Mouse (Mus musculus) intestine, postnatal 0 days (tissue): ENCODE measurements around the gene Cux1. TPM values are rescaled to one million over a fixed set of nuclear protein-coding genes. Genes with fewer than 3 reads are reported as not detected.
A peak's percentile ranks its signal among the peaks of the same experiment; 100 is the strongest.
"Not testable (repeated sequence)": the region's sequence is repeated elsewhere in the genome, so short reads cannot be mapped to it uniquely, and the experiment has no call there.

Experiments used
- ATAC-seq: fragments of 200-750 bp; cut with Nextera tagmentation; 2 replicates; pipeline ENCODE4 v1.8.0; 2017; ENCODE audit warnings: mild to moderate bottlenecking, moderate TSS enrichment, moderate library complexity
- H3K27ac ChIP-seq: fragments of 300-500 bp; sonication (generic); 2 replicates; pipeline ENCODE4 v1.5.1; 2014; ENCODE audit warnings: mild to moderate bottlenecking, low read depth, low read length, moderate library complexity
- H3K27me3 ChIP-seq: fragments of 300-500 bp; sonication (generic); replicated peaks from 2 replicates; pipeline ENCODE4 v1.6.1; 2014; ENCODE audit warnings: low read length, mixed read lengths; ENCODE audit not compliant: control insufficient read depth, insufficient read depth
- H3K36me3 ChIP-seq: fragments of 300-500 bp; sonication (generic); 2 replicates; pipeline ENCODE4 v1.6.1; 2014; ENCODE audit warnings: mild to moderate bottlenecking, moderate library complexity; ENCODE audit not compliant: control insufficient read depth, insufficient read depth
- H3K4me1 ChIP-seq: fragments of 300-500 bp; sonication (generic); replicated peaks from 2 replicates; pipeline ENCODE4 v1.6.1; 2014; ENCODE audit warnings: antibody characterized with exemption, low read length, mixed read lengths; ENCODE audit not compliant: control insufficient read depth, insufficient read depth
- H3K4me2 ChIP-seq: fragments of 300-500 bp; sonication (generic); replicated peaks from 2 replicates; pipeline ENCODE4 v1.6.1; 2014; ENCODE audit warnings: low read depth, mild to moderate bottlenecking, moderate library complexity
- H3K4me3 ChIP-seq: fragments of 300-500 bp; sonication (generic); 2 replicates; pipeline ENCODE4 v1.5.1; 2014; ENCODE audit warnings: low read depth, low read length
- H3K9ac ChIP-seq: fragments of 300-500 bp; sonication (generic); 2 replicates; pipeline ENCODE4 v1.6.1; 2014; ENCODE audit warnings: mild to moderate bottlenecking, low read depth, low read length
- H3K9me3 ChIP-seq: fragments of 300-500 bp; sonication (generic); 2 replicates; pipeline ENCODE4 v1.6.1; 2016; ENCODE audit warnings: mixed run types; ENCODE audit not compliant: control insufficient read depth
- CTCF ChIP-seq: sonication (generic); IDR thresholded peaks from 2 replicates; pipeline ENCODE4 v1.5.1; 2016; ENCODE audit warnings: low read depth, mild to moderate bottlenecking, control low read depth, antibody characterized with exemption, moderate library complexity
- WGBS: fragments of 180-500 bp; shearing (Covaris S2); extraction: QIAGEN DNeasy Blood & Tissue Kit; methylation state at CpG from one replicate; pipeline ENCODE4 v1.1.7; 2014; 5-methylcytosine and 5-hydroxymethylcytosine counted together
- polyA plus RNA-seq: library from polyadenylated mRNA; unstranded; fragments of >200 nt; fragmentation: Nextera tagmentation; extraction: Ambion mirVana; gene quantifications from 2 replicates; pipeline ENCODE4 v1.2.1, GENCODE M21; 2015

Cux1 gene
- polyA plus RNA-seq, 1 experiment from 2014 or later: 29.4 TPM

DNA sequence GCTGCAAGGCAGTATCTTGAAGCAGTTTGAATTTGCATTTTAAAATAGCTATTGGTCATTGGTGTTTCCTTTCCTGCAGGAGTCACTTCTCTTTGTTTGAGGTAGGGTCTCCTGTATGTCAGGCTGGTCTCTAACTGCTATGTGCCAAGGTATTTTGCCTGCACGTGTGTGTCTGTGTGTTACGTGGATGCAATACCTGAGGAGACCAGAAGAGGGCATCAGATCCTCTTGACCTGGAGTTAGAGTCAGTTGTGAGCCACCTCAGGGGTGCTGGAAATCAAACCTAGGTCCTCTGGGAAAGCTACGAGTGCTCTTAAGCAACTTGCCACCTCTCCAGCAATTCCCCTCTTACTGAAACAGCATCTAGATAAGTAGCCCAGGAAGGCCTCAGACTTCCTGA is 352.1 kb downstream of the Cux1 start:
- Histone ChIP-seq H3K4me2 (no peak overlapping the region), H3K27ac (no peak overlapping the region), H3K36me3 (no peaks in the 10 kb centered on the region), H3K9ac (no peak overlapping the region), H3K4me1 (no peaks in the 10 kb centered on the region), H3K9me3 (no peaks in the 10 kb centered on the region), H3K27me3 (no peaks in the 10 kb centered on the region), H3K4me3 (no peak overlapping the region)
- TF ChIP-seq CTCF: peak; percentile 46
- WGBS: 88% methylated on average over 3 of the region's 3 CpGs
- no peak for ATAC-seq

DNA sequence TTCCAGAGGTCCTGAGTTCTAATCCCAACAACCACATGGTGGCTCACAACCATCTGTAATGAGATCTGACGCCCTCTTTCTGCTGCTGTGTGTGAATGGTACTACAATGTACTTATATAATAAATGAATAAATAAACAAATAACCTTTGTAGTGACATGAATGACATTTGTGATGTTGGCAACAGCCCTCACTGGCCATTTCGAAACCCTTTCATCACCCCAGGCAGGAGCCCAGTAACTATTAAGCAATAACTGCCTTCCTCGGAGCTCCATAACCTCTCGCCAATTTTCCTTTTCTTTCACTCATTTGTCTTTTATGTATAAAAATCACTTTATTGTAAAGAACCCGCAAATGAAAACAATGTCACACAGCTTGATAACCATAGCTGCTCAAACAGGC is 353.6 kb downstream of the Cux1 start:
- Histone ChIP-seq H3K4me3 (no peak overlapping the region), H3K36me3 (no peaks in the 10 kb centered on the region), H3K9ac (no peak overlapping the region), H3K4me2 (no peak overlapping the region), H3K27ac (no peak overlapping the region), H3K4me1 (no peaks in the 10 kb centered on the region), H3K9me3 (no peaks in the 10 kb centered on the region), H3K27me3 (no peaks in the 10 kb centered on the region)
- no peak for TF ChIP-seq CTCF
- 78% methylated on average over 5 of the region's 5 CpGs for WGBS
- ATAC-seq: no peak

- no peaks in the 10 kb centered on the region for H3K36me3 ChIP-seq
- ATAC-seq: no peak
- no peaks in the 10 kb centered on the region for H3K9me3 ChIP-seq
- no peaks in the 10 kb centered on the region for H3K4me1 ChIP-seq
- no peak overlapping the region for H3K4me3 ChIP-seq
- no peak overlapping the region for H3K9ac ChIP-seq
- no peaks in the 10 kb centered on the region for H3K27me3 ChIP-seq
- H3K27ac ChIP-seq: no peak overlapping the region
- no peak overlapping the region for H3K4me2 ChIP-seq
- WGBS: 86% methylated on average over 11 of the region's 11 CpGs
- no peak for TF ChIP-seq CTCF
Measured at GRCm38 (mm10) chr5:136212716-136213115, 354.6 kb downstream of the Cux1 start.

DNA sequence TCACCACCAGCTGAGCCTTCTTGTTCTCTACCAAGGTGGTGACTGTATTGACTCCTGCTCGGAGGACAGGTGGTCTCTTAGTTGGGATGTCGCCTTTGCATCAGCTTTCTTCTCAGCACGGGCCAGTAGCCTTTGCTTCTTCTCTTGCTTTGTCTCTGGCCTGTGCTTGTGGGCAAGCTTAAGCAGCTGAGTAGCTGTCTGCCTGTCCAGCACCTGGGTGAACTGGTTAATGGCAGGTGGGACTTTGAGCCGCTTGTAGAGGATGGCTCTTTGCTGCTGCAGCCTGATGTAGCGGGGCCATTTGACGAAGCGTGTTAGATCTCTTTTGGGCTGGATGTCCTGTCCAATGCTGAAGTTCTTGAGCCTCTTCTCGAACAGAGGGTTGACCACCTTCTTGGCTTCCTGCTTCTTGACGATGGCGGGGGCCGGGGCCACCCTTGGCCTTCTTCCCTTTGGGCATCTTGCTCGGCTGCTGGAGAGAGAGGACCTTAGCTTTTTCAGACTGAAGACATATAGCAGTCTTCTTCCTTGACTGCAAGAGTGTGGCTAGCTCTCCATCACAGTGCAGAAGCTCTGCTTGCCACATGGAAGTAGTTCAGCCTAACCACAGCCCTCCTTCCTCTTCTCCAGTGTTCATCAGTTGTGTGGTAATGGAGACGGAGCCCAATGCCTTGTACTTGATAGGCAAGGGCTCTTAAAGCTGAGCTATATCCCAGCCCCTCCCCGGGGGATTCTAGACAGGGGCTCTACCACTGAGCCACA is 355.8 kb downstream of the Cux1 start:
- not testable (repeated sequence) for H3K36me3 ChIP-seq, H3K4me3 ChIP-seq, H3K9me3 ChIP-seq, H3K27me3 ChIP-seq, H3K4me2 ChIP-seq, H3K4me1 ChIP-seq, H3K27ac ChIP-seq, ATAC-seq, H3K9ac ChIP-seq
- 90% methylated on average over 14 of the region's 14 CpGs for WGBS

- no peak for TF ChIP-seq CTCF
- H3K4me3 ChIP-seq: no peak overlapping the region
- H3K9me3 ChIP-seq: no peaks in the 10 kb centered on the region
- 76% methylated on average over 5 of the region's 5 CpGs for WGBS
- no peak overlapping the region for H3K4me2 ChIP-seq
- H3K4me1 ChIP-seq: no peaks in the 10 kb centered on the region
- ATAC-seq: no peak
- no peaks in the 10 kb centered on the region for H3K36me3 ChIP-seq
- H3K27me3 ChIP-seq: no peaks in the 10 kb centered on the region
- H3K27ac ChIP-seq: no peak overlapping the region
- H3K9ac ChIP-seq: no peak overlapping the region
Measured at GRCm38 (mm10) chr5:136210549-136210948, 356.7 kb downstream of the Cux1 start.

DNA sequence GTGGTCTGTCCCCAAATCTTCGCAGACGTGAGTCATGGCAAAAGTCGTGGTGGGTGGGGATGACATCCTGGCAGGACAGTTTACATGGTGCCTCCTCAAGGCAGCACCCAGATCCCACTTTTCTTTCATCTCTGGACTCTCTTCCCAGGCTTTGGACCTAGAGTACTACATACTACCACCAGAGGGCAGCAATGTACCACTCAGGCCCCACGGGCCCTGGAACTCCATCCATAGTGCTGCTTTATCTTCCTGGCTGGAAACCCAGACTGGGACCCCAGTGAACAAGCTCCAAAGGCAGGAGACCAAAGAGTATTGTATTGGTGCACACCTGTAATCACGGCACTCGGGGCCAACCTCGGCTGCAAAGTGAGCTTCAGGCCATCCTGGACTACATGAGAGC is 365.5 kb downstream of the Cux1 start:
- Histone ChIP-seq H3K27ac (no peak overlapping the region), H3K4me2 (no peak overlapping the region), H3K27me3 (no peaks in the 10 kb centered on the region), H3K4me1 (no peaks in the 10 kb centered on the region), H3K4me3 (no peak overlapping the region), H3K9me3 (no peaks in the 10 kb centered on the region), H3K9ac (no peak overlapping the region), H3K36me3 (peaks cover 6% of the 10 kb centered on the region; the same call in 1 of the 2 replicates)
- 30% methylated on average over 7 of the region's 7 CpGs for WGBS
- no peak for ATAC-seq
- peak; percentile 97 for TF ChIP-seq CTCF
